Mouse (Mus musculus) G1E (cell line): ENCODE data around the gene Gm19345.

ENCODE experiments used
- CTCF ChIP-seq: IDR thresholded peaks from 2 replicates; pipeline ENCODE4 v1.5.1; 2012; ENCODE audit warnings: low read depth, low read length, inconsistent platforms, mixed read lengths
- GATA1 ChIP-seq: IDR thresholded peaks from 2 replicates; pipeline ENCODE4 v1.6.1; 2012; ENCODE audit warnings: borderline replicate concordance, low read length, inconsistent platforms, mixed read lengths
- GATA2 ChIP-seq: IDR thresholded peaks from 2 replicates; pipeline ENCODE4 v1.6.1; 2012; ENCODE audit warnings: low read depth, low read length, inconsistent platforms, borderline replicate concordance
- POLR2AphosphoS5 ChIP-seq: IDR thresholded peaks from 2 replicates; pipeline ENCODE4 v1.6.1; 2012; ENCODE audit warnings: low read depth, low read length, inconsistent platforms; ENCODE audit not compliant: insufficient replicate concordance
- TAL1 ChIP-seq: conservative IDR thresholded peaks from 2 replicates; pipeline ENCODE4 v1.6.1; 2012; ENCODE audit warnings: low read depth, low read length, inconsistent platforms, mixed read lengths

DNA sequence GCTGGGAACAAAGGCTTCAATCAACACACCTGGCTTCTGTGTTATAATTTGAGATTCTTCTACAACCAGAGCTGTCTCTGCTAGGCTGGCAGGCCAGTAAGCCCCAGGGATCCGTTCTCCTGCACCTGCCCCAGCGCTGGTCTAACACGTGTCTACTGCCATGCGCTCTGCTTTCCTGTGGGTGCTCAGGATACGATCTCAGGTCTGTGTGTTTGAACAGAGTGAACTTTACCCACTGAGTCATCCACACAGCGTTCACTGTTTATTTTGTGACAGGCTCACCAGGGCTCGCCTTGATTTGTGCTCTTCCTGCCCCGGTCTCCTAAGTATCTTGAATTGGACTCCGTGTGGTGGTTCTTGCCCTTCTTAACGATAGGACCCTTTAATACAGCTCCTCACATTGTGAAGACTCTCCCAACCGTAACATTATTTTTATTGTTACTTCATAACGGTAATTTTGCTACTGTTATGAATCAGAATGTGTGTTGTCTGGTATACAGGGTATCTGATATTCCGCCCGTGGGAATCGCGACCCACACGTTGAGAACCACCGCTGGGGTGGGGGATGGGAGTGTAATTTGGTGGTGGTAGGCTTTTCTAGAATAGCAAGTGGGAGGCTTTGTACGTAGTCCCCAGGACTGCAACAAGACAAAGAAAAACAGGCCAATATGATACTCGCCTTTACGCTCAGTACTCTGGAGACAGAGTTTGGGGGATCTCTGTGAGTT is 10.0 kb upstream of the Gm19345 start:
- TF ChIP-seq TAL1 (no peak), CTCF (no peak), GATA1 (no peak), POLR2AphosphoS5 (no peak), GATA2 (no peak)
